9 mouse cellular contexts compared by ENCODE assay signal in genomic region chr1:45313696-45314295, GRCm38 (mm10). TPM values are rescaled to one million over a fixed set of nuclear protein-coding genes. Genes with fewer than 3 reads are reported as not detected.
DNase-seq lines count a peak whose midpoint lies in the region; ATAC-seq and TF ChIP-seq lines count a peak whose summit lies in the region.
"Had no signal": no experiment of that assay in that cellular context is flagged by ENCODE, and none has a peak within 500 bp of the region (broad histone marks: within the 10 kb centered on the region; RNA-seq: fewer than 3 reads in every experiment).

No protein-coding gene starts in this region.

- H3K9ac ChIP-seq in intestine, embryonic 15.5 days, result no peak overlapping the region
- no peak overlapping the region for H3K9ac ChIP-seq in midbrain, embryonic 11.5 days (ENCODE audit: low read length)

- H3K4me2 ChIP-seq in intestine, embryonic 15.5 days (replicated peaks), result peak overlapping the region; percentile 46
- H3K4me2 ChIP-seq in midbrain, embryonic 11.5 days, result peak overlapping the region; percentile 21; the same call in 1 of the 2 replicates

- no peaks in the 10 kb centered on the region for H3K27me3 ChIP-seq in heart, embryonic 10.5 days (ENCODE audit: insufficient read depth, poor library complexity, severe bottlenecking)
- H3K27me3 ChIP-seq in intestine, embryonic 15.5 days (replicated peaks), result no peaks in the 10 kb centered on the region
- no peaks in the 10 kb centered on the region for H3K27me3 ChIP-seq in midbrain, embryonic 11.5 days (ENCODE audit: control insufficient read depth, insufficient read depth, low read length)

- intact Hi-C loops in heart, postnatal 36 days (cut with DNase I), result loop anchor here (2.0 to 10.0 kb wide), 7 partner anchors 131 to 759 kb away; partner anchors contain the start of gene Gulp1

- DNase-seq in heart, embryonic 10.5 days (ENCODE audit: low spot score), result no peak
- DNase-seq in heart, postnatal 36 days, result no peak
- DNase-seq in Muller cell, postnatal 12 days (ENCODE audit: inconsistent ontology term), result peak; percentile 57
- peak; percentile 89 for DNase-seq in midbrain, embryonic 11.5 days (ENCODE audit: low spot score, missing footprints)
- no peak for DNase-seq in thymus, adult 18-20 months
- no peak for DNase-seq in urinary bladder, adult 18-20 months (ENCODE audit: low spot score in 2 of 2)

- 11% methylated on average over 8 of the region's 11 CpGs for WGBS in heart, embryonic 10.5 days
- 5% methylated on average over 11 of the region's 11 CpGs for WGBS in intestine, embryonic 15.5 days
- 15% methylated on average over 5 of the region's 11 CpGs for WGBS in midbrain, embryonic 11.5 days

- peak; percentile 58 for ATAC-seq in intestine, embryonic 15.5 days
- ATAC-seq in midbrain, embryonic 11.5 days (ENCODE audit: low FRiP score), result peak; percentile 86; the same call in 1 of the 2 replicates

- H3K27ac ChIP-seq in heart, embryonic 10.5 days, result peak overlapping the region; percentile 56; the same call in 1 of the 2 replicates
- peak overlapping the region; percentile 99 for H3K27ac ChIP-seq in embryonic fibroblast, embryonic 13.5 days (ENCODE audit: insufficient read depth, low read length)
- H3K27ac ChIP-seq in intestine, embryonic 15.5 days, result peak overlapping the region; percentile 62
- no peak overlapping the region for H3K27ac ChIP-seq in midbrain, embryonic 11.5 days (ENCODE audit: low read depth, low read length)

- H3K4me1 ChIP-seq in heart, embryonic 10.5 days, result 0 out of 2 replicates have a peak, but pooled peaks cover 4% of the 10 kb centered on the region
- H3K4me1 ChIP-seq in embryonic fibroblast, embryonic 13.5 days (ENCODE audit: control insufficient read depth, insufficient read depth, low read length), result peaks cover 9% of the 10 kb centered on the region
- H3K4me1 ChIP-seq in intestine, embryonic 15.5 days (replicated peaks), result 0 out of 2 replicates have a peak, but pooled peaks cover 4% of the 10 kb centered on the region
- H3K4me1 ChIP-seq in midbrain, embryonic 11.5 days (ENCODE audit: control insufficient read depth, insufficient read depth, low read length), result no peaks in the 10 kb centered on the region

- no peaks in the 10 kb centered on the region for H3K36me3 ChIP-seq in heart, embryonic 10.5 days
- H3K36me3 ChIP-seq in intestine, embryonic 15.5 days, result no peaks in the 10 kb centered on the region
- no peaks in the 10 kb centered on the region for H3K36me3 ChIP-seq in midbrain, embryonic 11.5 days (ENCODE audit: control insufficient read depth, insufficient read depth, low read length)

- H3K4me3 ChIP-seq in heart, embryonic 10.5 days, result peak overlapping the region; percentile 48
- peak overlapping the region; percentile 52 for H3K4me3 ChIP-seq in embryonic fibroblast, embryonic 13.5 days (ENCODE audit: insufficient read depth, low read length)
- H3K4me3 ChIP-seq in intestine, embryonic 15.5 days (replicated peaks), result peak overlapping the region; percentile 43
- no peak overlapping the region for H3K4me3 ChIP-seq in midbrain, embryonic 11.5 days (ENCODE audit: low read depth, low read length)
- H3K4me3 ChIP-seq: erythroblast, embryonic 14.5 days had no signal

- peak; percentile 26 for TF ChIP-seq POLR2A in embryonic fibroblast, embryonic 13.5 days (IDR thresholded peaks at IDR 0.05; ENCODE audit: low read depth, low read length)

- no peak for TF ChIP-seq CTCF in embryonic fibroblast, embryonic 13.5 days (IDR thresholded peaks at IDR 0.05; ENCODE audit: borderline replicate concordance, insufficient read depth, low read length)

- no peaks in the 10 kb centered on the region for H3K9me3 ChIP-seq in heart, embryonic 10.5 days
- H3K9me3 ChIP-seq in intestine, embryonic 15.5 days, result no peaks in the 10 kb centered on the region
- no peaks in the 10 kb centered on the region for H3K9me3 ChIP-seq in midbrain, embryonic 11.5 days (ENCODE audit: control insufficient read depth, low read length)

RNA-seq across cellular contexts. Expression of gene Col3a1, which starts 2.5 kb away (rescaled TPM):
- 305 and 439 TPM in 2 replicates for polyA plus RNA-seq in heart, embryonic 10.5 days (2016; fragmentation: Nextera tagmentation; extraction: Ambion mirVana)
- total RNA-seq in heart, postnatal 36 days (2021), result 100 to 1,000 TPM; 326 to 362 TPM
- polyA plus RNA-seq in embryonic fibroblast, embryonic 13.5 days (2011; ENCODE audit: insufficient read length, low read depth, missing spikeins), result 1,952 and 4,064 TPM in 2 replicates
- 1,565 and 1,737 TPM in 2 replicates for polyA plus RNA-seq in intestine, embryonic 15.5 days (2015; fragmentation: Nextera tagmentation; extraction: Ambion mirVana)
- polyA plus RNA-seq in midbrain, embryonic 11.5 days (2014; fragmentation: Nextera tagmentation; extraction: Ambion mirVana), result 400 and 432 TPM in 2 replicates

Comparison
In these comparisons a context has a peak if more than half of its experiments do, and no peak if none do; other contexts are left out.
1. DNase-seq: peak in Muller cell, postnatal 12 days (single experiment) and midbrain, embryonic 11.5 days (single experiment); none in heart, embryonic 10.5 days (single experiment), heart, postnatal 36 days (0 of 2), thymus, adult 18-20 months (0 of 2) and urinary bladder, adult 18-20 months (0 of 2).